Mouse (Mus musculus): Measurements from ENCODE around the gene Arrdc1. TPM values are rescaled to one million over a fixed set of nuclear protein-coding genes. Genes with fewer than 3 reads are reported as not detected.

The Arrdc1 gene
- total RNA-seq, 1 experiment, result 14.4 TPM

GRCm38 (mm10) chr2:24934441-24934963 lies 550 bp downstream of the Arrdc1 start:
- H3K36me3 ChIP-seq (ENCODE audit: control insufficient read depth, insufficient read depth, low read length, poor library complexity, severe bottlenecking), result no peaks in the 10 kb centered on the region
- peak overlapping the region; percentile 89 to 90 for H3K4me3 ChIP-seq (ENCODE audit: insufficient read depth in 1 of 2, low read depth in 1 of 2, low read length in 2 of 2, poor library complexity in 1 of 2, severe bottlenecking in 1 of 2)
- peak overlapping the region; percentile 31; the same call in 1 of the 2 replicates for H3K27ac ChIP-seq (ENCODE audit: insufficient read depth, low read depth, low read length, poor library complexity, severe bottlenecking)
- H3K9ac ChIP-seq (ENCODE audit: insufficient read depth, low read depth, low read length, poor library complexity, severe bottlenecking), result peak overlapping the region; percentile 90
- TF ChIP-seq ZNF384 (IDR thresholded peaks at IDR 0.05; ENCODE audit: low read depth, low read length) (no peak), ZC3H11A (IDR thresholded peaks at IDR 0.05; ENCODE audit: borderline replicate concordance, low read depth, low read length) (no peak), CHD2 (IDR thresholded peaks at IDR 0.05; ENCODE audit: low read depth, low read length) (no peak), MAFK (IDR thresholded peaks at IDR 0.05; ENCODE audit: insufficient read depth, low read depth, low read length) (no peak), HCFC1 (IDR thresholded peaks at IDR 0.05; ENCODE audit: borderline replicate concordance, insufficient read depth, low read length) (no peak)
- no peaks in the 10 kb centered on the region for H3K9me3 ChIP-seq (ENCODE audit: control insufficient read depth, insufficient read depth, low read depth, low read length)
- H3K4me1 ChIP-seq (ENCODE audit: control insufficient read depth in 2 of 2, insufficient read depth in 2 of 2, low read length in 2 of 2, poor library complexity in 1 of 2), result peaks cover 0 to 5% of the 10 kb centered on the region in 2 experiments; a peak in 1 of 4 replicates
- in situ Hi-C loops (cut with MboI; ENCODE audit: low sequenced_read_pairs in 2 of 2, unreplicated experiment in 2 of 2), result no loop called here
- no peak for DNase-seq (ENCODE audit: low read depth, low spot score)

GRCm38 (mm10) chr2:24929593-24929992 lies 5.5 kb downstream of the Arrdc1 start:
- no peak for DNase-seq (ENCODE audit: low read depth, low spot score)
- no peak overlapping the region for H3K4me3 ChIP-seq (ENCODE audit: insufficient read depth in 1 of 2, low read depth in 1 of 2, low read length in 2 of 2, poor library complexity in 1 of 2, severe bottlenecking in 1 of 2)
- in situ Hi-C loops (cut with MboI; ENCODE audit: low sequenced_read_pairs in 2 of 2, unreplicated experiment in 2 of 2), result no loop called here
- H3K9me3 ChIP-seq (ENCODE audit: control insufficient read depth, insufficient read depth, low read depth, low read length), result no peaks in the 10 kb centered on the region
- H3K9ac ChIP-seq (ENCODE audit: insufficient read depth, low read depth, low read length, poor library complexity, severe bottlenecking), result no peak overlapping the region
- no peak overlapping the region; the same call in 1 of the 2 replicates for H3K27ac ChIP-seq (ENCODE audit: insufficient read depth, low read depth, low read length, poor library complexity, severe bottlenecking)
- TF ChIP-seq CHD2 (IDR thresholded peaks at IDR 0.05; ENCODE audit: low read depth, low read length) (no peak), MAFK (IDR thresholded peaks at IDR 0.05; ENCODE audit: insufficient read depth, low read depth, low read length) (no peak), HCFC1 (IDR thresholded peaks at IDR 0.05; ENCODE audit: borderline replicate concordance, insufficient read depth, low read length) (no peak)
- peaks cover 1 to 12% of the 10 kb centered on the region in 2 experiments; a peak in 1 of 4 replicates for H3K4me1 ChIP-seq (ENCODE audit: control insufficient read depth in 2 of 2, insufficient read depth in 2 of 2, low read length in 2 of 2, poor library complexity in 1 of 2)
- H3K36me3 ChIP-seq (ENCODE audit: control insufficient read depth, insufficient read depth, low read length, poor library complexity, severe bottlenecking), result peaks cover 4% of the 10 kb centered on the region; the same call in 1 of the 2 replicates

DNA sequence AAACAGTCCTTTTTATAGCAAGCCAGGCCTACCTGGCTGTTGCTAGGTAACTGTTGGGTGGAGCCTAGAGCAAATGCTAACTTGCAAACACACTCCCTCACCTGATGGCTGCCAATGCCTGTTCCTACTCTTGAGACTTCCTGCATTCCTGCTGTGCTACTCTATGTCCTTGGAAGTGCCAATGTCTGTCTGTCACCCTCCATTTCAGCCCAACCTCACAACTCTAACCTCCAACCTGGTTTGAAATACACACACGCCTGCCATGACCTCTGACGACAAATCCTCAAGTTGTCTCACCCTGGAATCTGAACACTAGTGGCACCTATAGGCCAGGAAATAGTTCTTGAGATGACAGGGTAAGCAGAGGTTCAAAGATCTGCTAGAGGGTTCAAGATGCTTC lies 5.9 kb downstream of the Arrdc1 start:
- Histone ChIP-seq H3K36me3 (ENCODE audit: control insufficient read depth, insufficient read depth, low read length, poor library complexity, severe bottlenecking) (peaks cover 4% of the 10 kb centered on the region; the same call in 1 of the 2 replicates), H3K4me1 (ENCODE audit: control insufficient read depth in 2 of 2, insufficient read depth in 2 of 2, low read length in 2 of 2, poor library complexity in 1 of 2) (peaks cover 1 to 12% of the 10 kb centered on the region in 2 experiments; a peak in 1 of 4 replicates), H3K4me3 (ENCODE audit: insufficient read depth in 1 of 2, low read depth in 1 of 2, low read length in 2 of 2, poor library complexity in 1 of 2, severe bottlenecking in 1 of 2) (no peak overlapping the region), H3K9me3 (ENCODE audit: control insufficient read depth, insufficient read depth, low read depth, low read length) (no peaks in the 10 kb centered on the region), H3K27ac (ENCODE audit: insufficient read depth, low read depth, low read length, poor library complexity, severe bottlenecking) (no peak overlapping the region), H3K9ac (ENCODE audit: insufficient read depth, low read depth, low read length, poor library complexity, severe bottlenecking) (no peak overlapping the region)
- DNase-seq (ENCODE audit: low read depth, low spot score), result no peak
- no peak for TF ChIP-seq ZC3H11A (IDR thresholded peaks at IDR 0.05; ENCODE audit: borderline replicate concordance, low read depth, low read length)
- TF ChIP-seq CHD2 (IDR thresholded peaks at IDR 0.05; ENCODE audit: low read depth, low read length), result no peak
- no peak for TF ChIP-seq HCFC1 (IDR thresholded peaks at IDR 0.05; ENCODE audit: borderline replicate concordance, insufficient read depth, low read length)
- no peak for TF ChIP-seq ZNF384 (IDR thresholded peaks at IDR 0.05; ENCODE audit: low read depth, low read length)
- TF ChIP-seq MAFK (IDR thresholded peaks at IDR 0.05; ENCODE audit: insufficient read depth, low read depth, low read length), result no peak
- in situ Hi-C loops (cut with MboI; ENCODE audit: low sequenced_read_pairs in 2 of 2, unreplicated experiment in 2 of 2), result no loop called here

GRCm38 (mm10) chr2:24927810-24928479 lies 7.1 kb downstream of the Arrdc1 start:
- Histone ChIP-seq H3K9ac (ENCODE audit: insufficient read depth, low read depth, low read length, poor library complexity, severe bottlenecking) (0 out of 2 replicates have a peak overlapping the region, but pooled peaks have one; percentile 3), H3K27ac (ENCODE audit: insufficient read depth, low read depth, low read length, poor library complexity, severe bottlenecking) (peak overlapping the region; percentile 66; the same call in 1 of the 2 replicates), H3K4me3 (ENCODE audit: insufficient read depth in 1 of 2, low read depth in 1 of 2, low read length in 2 of 2, poor library complexity in 1 of 2, severe bottlenecking in 1 of 2) (no peak overlapping the region), H3K9me3 (ENCODE audit: control insufficient read depth, insufficient read depth, low read depth, low read length) (no peaks in the 10 kb centered on the region), H3K4me1 (ENCODE audit: control insufficient read depth in 2 of 2, insufficient read depth in 2 of 2, low read length in 2 of 2, poor library complexity in 1 of 2) (peaks cover 1 to 12% of the 10 kb centered on the region in 2 experiments; a peak in 1 of 4 replicates), H3K36me3 (ENCODE audit: control insufficient read depth, insufficient read depth, low read length, poor library complexity, severe bottlenecking) (peaks cover 4% of the 10 kb centered on the region; the same call in 1 of the 2 replicates)
- TF ChIP-seq MAFK (IDR thresholded peaks at IDR 0.05; ENCODE audit: insufficient read depth, low read depth, low read length), result no peak
- no peak for TF ChIP-seq CHD2 (IDR thresholded peaks at IDR 0.05; ENCODE audit: low read depth, low read length)
- TF ChIP-seq ZC3H11A (IDR thresholded peaks at IDR 0.05; ENCODE audit: borderline replicate concordance, low read depth, low read length), result no peak
- TF ChIP-seq ZNF384 (IDR thresholded peaks at IDR 0.05; ENCODE audit: low read depth, low read length), result no peak
- no peak for TF ChIP-seq HCFC1 (IDR thresholded peaks at IDR 0.05; ENCODE audit: borderline replicate concordance, insufficient read depth, low read length)
- no peak for DNase-seq (ENCODE audit: low read depth, low spot score)
- in situ Hi-C loops (cut with MboI; ENCODE audit: low sequenced_read_pairs in 2 of 2, unreplicated experiment in 2 of 2), result no loop called here
